In genomic region chr5:45173035-45173755, GRCm38 (mm10) we compare ENCODE assay signal across 8 mouse cellular contexts.
DNase-seq lines count a peak whose midpoint lies in the region.

No protein-coding gene starts in this region.

- DNase-seq in heart, adult 11 months: peak; percentile 88
- no peak for DNase-seq in heart, adult 9 months (ENCODE audit: low spot score in 2 of 2)
- DNase-seq in urinary bladder, postnatal 14 days (ENCODE audit: low spot score): peak; percentile 35
- DNase-seq in urinary bladder, postnatal 4 days (ENCODE audit: low spot score in 2 of 2): no peak
- peak; percentile 6 to 16 for DNase-seq in gastrocnemius, postnatal 36 days
- peak; percentile 32 for DNase-seq in skeletal muscle tissue, adult 2 months (ENCODE audit: low read depth, low spot score)
- no peak for DNase-seq in left cerebral cortex, postnatal 4 days
- no peak for DNase-seq in layer of hippocampus, adult 18-20 months (ENCODE audit: low spot score in 2 of 2)

- intact Hi-C loops in gastrocnemius, postnatal 36 days (cut with DNase I): no loop called here
- intact Hi-C loops in left cerebral cortex, postnatal 4 days (cut with DNase I): no loop called here

Comparison
In these comparisons a context has a peak if more than half of its experiments do, and no peak if none do; other contexts are left out.
1. DNase-seq: peak in heart, adult 11 months (single experiment), urinary bladder, postnatal 14 days (single experiment), gastrocnemius, postnatal 36 days (2 of 2) and skeletal muscle tissue, adult 2 months (single experiment); none in heart, adult 9 months (0 of 2), urinary bladder, postnatal 4 days (0 of 2), left cerebral cortex, postnatal 4 days (single experiment) and layer of hippocampus, adult 18-20 months (0 of 2).